Mouse (Mus musculus) cerebellum, postnatal 36 days (tissue): Measurements from ENCODE around the gene Togaram1.

ENCODE experiments used
- DNase-seq, 2 experiments: peaks; one replicate each; pipeline ENCODE4 v3.0.0; 2021 to 2022; ENCODE audit warnings: mixed read lengths in 2 of 2

The Togaram1 gene

GRCm38 (mm10) chr12:64965124-64966026, at the start of gene Togaram1, which contains the start of gene Klhl28:
Gene Togaram1, plus strand, starts transcription at chr12:64965804.
Gene Klhl28, minus strand, starts transcription at chr12:64965534.
- peak; percentile 97 to 98 for DNase-seq

- DNase-seq: no peak
These were observed 48.9 kb upstream of the Togaram1 start for GRCm38 (mm10) chr12:64916735-64917134.

- DNase-seq: peak; percentile 91 to 96
These were observed 47.8 kb upstream of the Togaram1 start, which contains the start of gene Gm527 for GRCm38 (mm10) chr12:64917578-64918471. Gene Gm527, plus strand, starts transcription at chr12:64917906.

GRCm38 (mm10) chr12:64937493-64937892, 28.1 kb upstream of the Togaram1 start:
- no peak for DNase-seq

GRCm38 (mm10) chr12:64964560-64964959, 1.0 kb upstream of the Togaram1 start:
- DNase-seq: no peak

- peak; percentile 43 to 46 for DNase-seq
These were observed 562 bp downstream of the Togaram1 start for GRCm38 (mm10) chr12:64966101-64966631.

GRCm38 (mm10) chr12:64966652-64967435, 1.2 kb downstream of the Togaram1 start:
- DNase-seq: no peak

- DNase-seq: peak; percentile 11 to 23
These were observed 1.9 kb downstream of the Togaram1 start for GRCm38 (mm10) chr12:64967470-64967869.

GRCm38 (mm10) chr12:64968067-64968466, 2.5 kb downstream of the Togaram1 start:
- no peak for DNase-seq

GRCm38 (mm10) chr12:64971399-64971798, 5.8 kb downstream of the Togaram1 start:
- DNase-seq: no peak

- DNase-seq: no peak
These were observed 6.5 kb downstream of the Togaram1 start for GRCm38 (mm10) chr12:64972063-64972462.

GRCm38 (mm10) chr12:64975558-64975957, 10.0 kb downstream of the Togaram1 start:
- DNase-seq: no peak

- no peak for DNase-seq
These were observed 10.6 kb downstream of the Togaram1 start for GRCm38 (mm10) chr12:64976191-64976590.

- no peak for DNase-seq
These were observed 11.9 kb downstream of the Togaram1 start for GRCm38 (mm10) chr12:64977518-64977917.

- DNase-seq: no peak
These were observed 42.1 kb downstream of the Togaram1 start for GRCm38 (mm10) chr12:65007725-65008124.

- DNase-seq: no peak
These were observed 57.2 kb downstream of the Togaram1 start for GRCm38 (mm10) chr12:65022842-65023241.

GRCm38 (mm10) chr12:65035839-65036189, 70.2 kb downstream of the Togaram1 start:
- DNase-seq: no peak

GRCm38 (mm10) chr12:65036190-65036870, 70.7 kb downstream of the Togaram1 start, which contains the start of gene Prpf39:
Gene Prpf39, plus strand, starts transcription at chr12:65036333.
- DNase-seq: peak; percentile 91 to 92

- DNase-seq: no peak
These were observed 71.4 kb downstream of the Togaram1 start for GRCm38 (mm10) chr12:65036892-65037545.

GRCm38 (mm10) chr12:65037546-65037937, 71.9 kb downstream of the Togaram1 start:
- no peak for DNase-seq

- DNase-seq: no peak
These were observed 83.2 kb downstream of the Togaram1 start for GRCm38 (mm10) chr12:65048799-65049198.
